Mouse (Mus musculus): ENCODE data around the gene Fsip1.
"Not testable (repeated sequence)": the region's sequence is repeated elsewhere in the genome, so short reads cannot be mapped to it uniquely, and the experiment has no call there.

Fsip1 gene

DNA sequence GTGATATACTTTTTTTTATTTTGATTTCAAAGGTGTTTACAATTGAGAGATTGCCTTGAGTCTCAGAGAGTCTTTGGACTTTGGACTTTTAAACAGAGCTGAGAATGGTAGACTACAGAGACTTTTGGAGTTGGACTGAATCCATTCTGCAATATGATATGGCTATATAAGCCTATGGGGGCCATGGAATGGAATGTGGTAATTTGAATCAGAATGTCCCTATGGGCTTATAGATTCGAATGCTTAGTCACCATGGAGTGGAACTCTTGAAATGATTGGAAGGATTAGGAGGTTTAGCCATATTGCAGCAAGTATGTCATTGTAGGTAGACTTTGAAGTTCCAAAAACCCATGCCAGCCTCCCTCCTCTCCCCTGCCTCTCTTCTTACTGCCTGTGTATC lies 88.5 kb downstream of the Fsip1 start:
- no peak for DNase-seq

- DNase-seq, result no peak
These were observed 89.0 kb downstream of the Fsip1 start for GRCm38 (mm10) chr2:118167731-118168130.

- no peak for DNase-seq
These were observed 91.1 kb downstream of the Fsip1 start for GRCm38 (mm10) chr2:118165691-118166090.

DNA sequence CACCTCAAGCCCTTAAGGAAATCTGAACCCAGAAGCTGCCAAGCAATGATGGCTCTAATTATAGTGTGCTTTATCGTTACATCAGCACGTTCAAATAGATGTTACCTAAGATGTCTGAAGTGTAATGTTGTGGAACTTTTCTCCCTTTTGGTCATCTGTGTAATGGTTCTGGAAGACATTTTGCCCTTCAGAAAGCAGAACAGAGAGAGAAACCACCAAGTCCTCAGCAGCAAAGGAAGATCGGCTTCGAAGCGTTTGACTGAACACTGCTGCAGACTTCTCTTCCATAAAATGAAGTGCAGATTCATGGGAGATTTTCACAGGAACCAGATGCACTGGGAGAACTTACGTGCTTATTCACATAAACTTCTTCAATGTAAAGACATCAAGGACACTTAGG lies 92.6 kb downstream of the Fsip1 start:
- no peak for DNase-seq

GRCm38 (mm10) chr2:118162486-118162885 lies 94.3 kb downstream of the Fsip1 start:
- no peak for DNase-seq

DNA sequence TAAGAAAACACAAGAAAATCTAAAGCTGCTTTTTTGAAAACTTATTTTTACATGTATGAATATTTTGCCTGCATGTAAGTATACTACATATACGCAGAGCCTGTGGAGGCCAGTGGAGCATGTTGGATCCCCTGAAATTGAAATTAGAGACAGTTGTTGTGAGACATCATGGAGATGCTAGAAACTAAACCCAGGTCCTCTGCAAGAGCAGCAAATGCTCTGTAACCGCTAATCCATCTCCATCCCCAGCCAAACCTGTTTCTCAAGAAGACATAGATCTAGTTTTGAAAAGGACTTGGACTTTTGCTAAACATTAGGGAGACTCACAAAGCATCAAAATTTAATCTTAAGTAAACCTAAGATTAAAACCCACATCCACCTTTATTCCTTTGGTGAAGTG lies 95.8 kb downstream of the Fsip1 start:
- no peak for DNase-seq

- no peak for DNase-seq
These were observed 96.2 kb downstream of the Fsip1 start for GRCm38 (mm10) chr2:118160547-118160946.

DNA sequence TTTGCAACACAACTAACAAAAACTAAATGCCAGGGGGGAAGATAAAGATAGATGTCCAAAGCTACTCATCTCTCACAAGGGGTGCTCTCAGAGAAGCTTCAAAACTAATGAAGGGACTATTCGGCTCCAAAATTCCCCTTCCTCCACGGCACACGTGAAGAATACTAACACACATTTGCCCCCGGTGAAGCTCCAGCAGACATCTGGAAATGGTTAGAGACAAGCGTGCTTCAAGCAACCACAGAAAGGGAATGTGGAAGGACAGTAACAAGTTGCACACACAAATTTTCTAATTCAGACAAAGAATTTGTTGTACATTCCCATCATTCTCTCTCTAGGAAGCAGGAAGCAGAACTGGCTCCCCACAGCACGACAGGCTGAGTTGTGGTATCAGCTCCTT lies 97.6 kb downstream of the Fsip1 start:
- DNase-seq, result no peak

- no peak for DNase-seq
These were observed 98.7 kb downstream of the Fsip1 start for GRCm38 (mm10) chr2:118158095-118158494.

DNA sequence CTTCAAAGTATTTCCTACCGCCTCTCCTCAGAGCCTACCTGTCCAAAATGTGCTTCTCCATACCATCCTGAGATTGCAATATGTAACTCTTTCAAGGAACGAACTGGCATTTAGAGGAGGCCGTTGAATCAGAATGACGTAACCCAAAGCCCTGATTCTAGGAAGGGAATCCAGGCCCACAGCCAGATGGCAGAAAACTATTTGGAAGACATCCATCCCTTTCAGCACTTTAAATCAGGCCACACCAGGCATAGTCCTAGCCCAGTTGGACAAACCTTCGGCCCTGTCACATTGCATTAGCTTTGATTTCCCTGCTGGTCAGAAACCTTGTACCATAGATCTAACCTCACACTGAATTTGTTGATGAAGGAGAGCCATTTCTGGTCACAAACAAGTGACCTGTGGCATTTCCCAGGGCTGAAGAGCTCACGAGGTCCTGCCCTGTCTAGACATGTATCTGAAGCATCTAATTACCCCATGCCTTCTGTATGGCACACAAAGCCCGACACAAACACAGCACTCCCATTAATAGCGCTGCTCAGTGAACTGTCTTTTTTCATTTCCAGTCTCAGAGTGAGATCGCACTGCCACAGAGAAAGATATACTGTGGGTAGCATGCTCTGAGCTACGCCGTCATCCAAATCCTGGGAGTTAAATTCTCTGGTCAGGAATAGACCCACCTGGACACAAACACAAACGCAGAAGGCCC lies 106.8 kb downstream of the Fsip1 start:
- no peak for DNase-seq

- no peak for DNase-seq
These were observed 108.2 kb downstream of the Fsip1 start for GRCm38 (mm10) chr2:118148321-118149142.

GRCm38 (mm10) chr2:118147749-118148148 lies 109.0 kb downstream of the Fsip1 start:
- not testable (repeated sequence) for DNase-seq

DNA sequence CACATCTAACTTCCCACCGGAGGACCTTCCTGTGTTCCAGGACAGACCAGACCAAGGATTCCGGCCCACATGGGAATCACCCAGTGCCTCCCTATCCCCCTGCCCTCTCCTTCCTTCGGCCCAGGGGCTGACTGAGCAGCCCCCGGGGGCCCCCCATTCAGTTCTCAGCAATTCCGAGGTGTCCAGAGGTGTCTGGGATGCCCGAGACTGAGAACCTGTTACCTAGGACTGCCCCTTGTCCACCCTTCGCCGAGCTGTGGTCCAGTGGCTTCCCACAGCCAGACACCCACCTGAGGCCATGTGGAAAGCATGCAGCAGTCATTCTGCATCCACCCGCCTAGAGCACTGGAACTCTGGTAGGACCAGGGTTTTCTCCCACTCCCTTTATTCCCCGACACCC lies 115.1 kb downstream of the Fsip1 start:
- DNase-seq, result no peak

DNA sequence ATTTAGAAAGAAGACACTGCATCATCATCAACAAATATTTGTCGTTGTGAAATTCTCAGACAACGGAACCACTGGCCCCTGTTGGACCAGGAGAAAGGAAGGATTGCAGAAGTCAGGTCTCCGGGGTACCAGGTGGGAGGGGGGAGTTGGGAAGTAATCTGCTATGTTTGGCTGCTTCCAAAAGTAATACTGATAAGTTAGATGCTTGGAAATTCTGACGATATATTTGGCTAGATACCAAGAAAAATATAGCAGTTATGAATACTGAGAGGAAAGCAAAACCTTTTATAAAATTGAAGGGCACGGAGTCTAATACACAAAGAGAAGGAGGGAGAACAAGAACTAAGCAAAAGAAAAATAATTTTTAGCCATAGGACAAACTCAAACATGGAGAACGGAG lies 117.5 kb downstream of the Fsip1 start:
- DNase-seq, result no peak

- no peak for DNase-seq
These were observed 119.0 kb downstream of the Fsip1 start for GRCm38 (mm10) chr2:118137776-118138175.

- DNase-seq, result no peak
These were observed 119.7 kb downstream of the Fsip1 start for GRCm38 (mm10) chr2:118137071-118137470.

DNA sequence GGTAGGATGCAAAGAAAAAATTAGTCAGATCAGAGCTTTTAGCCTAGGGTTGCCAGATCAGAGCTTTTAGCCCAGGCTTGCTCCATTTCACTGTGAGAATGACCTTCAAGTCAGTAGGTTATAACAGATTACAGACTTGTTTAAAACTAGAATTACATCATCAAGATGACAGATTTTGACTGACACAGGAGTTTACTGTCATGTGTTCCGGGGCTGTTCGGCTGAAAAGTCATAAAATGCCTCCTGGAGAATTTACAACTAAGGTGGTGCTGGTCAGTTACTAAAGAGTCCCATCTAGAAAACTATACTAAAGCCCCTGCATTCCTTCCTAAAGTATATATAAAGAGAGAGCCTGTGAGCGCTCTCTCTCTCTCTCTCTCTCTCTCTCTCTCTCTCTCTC lies 128.5 kb downstream of the Fsip1 start:
- no peak for DNase-seq

DNA sequence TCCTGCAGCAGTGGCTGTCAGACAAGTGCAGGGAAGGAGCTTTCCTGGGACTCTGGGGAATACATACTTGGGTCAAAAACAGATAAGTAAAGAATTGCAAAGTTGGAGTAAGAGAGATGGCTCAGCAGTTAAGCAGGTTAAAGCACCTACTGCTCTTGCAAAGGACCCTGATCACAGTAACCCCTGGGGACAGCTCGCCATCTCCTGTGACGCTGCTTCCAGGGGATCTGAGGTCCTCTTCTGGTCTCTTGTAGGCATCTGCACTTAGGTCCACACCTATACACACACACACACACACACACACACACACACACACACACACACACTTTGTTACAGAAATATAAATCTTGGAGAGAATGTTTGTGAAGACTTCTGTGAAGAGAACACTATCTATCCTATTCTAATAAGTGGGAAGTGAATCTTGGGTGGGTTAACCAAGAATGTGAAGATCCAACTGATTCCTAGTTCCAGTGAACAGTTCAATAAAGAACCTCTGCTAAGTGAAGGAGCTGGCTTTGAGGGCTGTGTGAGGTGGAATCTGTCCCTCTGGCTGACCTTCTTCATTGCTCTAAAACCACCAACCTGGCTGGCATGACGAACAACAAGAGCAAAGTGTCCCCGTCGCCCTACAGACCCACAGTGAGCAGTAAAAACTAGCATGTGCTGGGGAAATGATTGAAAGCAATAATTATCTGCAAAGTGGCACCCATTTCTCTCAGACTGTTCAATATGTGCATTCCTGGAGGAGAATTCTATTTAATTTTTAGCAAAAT lies 129.1 kb downstream of the Fsip1 start:
- DNase-seq, result no peak

- DNase-seq, result no peak
These were observed 130.8 kb downstream of the Fsip1 start for GRCm38 (mm10) chr2:118125943-118126470.

DNA sequence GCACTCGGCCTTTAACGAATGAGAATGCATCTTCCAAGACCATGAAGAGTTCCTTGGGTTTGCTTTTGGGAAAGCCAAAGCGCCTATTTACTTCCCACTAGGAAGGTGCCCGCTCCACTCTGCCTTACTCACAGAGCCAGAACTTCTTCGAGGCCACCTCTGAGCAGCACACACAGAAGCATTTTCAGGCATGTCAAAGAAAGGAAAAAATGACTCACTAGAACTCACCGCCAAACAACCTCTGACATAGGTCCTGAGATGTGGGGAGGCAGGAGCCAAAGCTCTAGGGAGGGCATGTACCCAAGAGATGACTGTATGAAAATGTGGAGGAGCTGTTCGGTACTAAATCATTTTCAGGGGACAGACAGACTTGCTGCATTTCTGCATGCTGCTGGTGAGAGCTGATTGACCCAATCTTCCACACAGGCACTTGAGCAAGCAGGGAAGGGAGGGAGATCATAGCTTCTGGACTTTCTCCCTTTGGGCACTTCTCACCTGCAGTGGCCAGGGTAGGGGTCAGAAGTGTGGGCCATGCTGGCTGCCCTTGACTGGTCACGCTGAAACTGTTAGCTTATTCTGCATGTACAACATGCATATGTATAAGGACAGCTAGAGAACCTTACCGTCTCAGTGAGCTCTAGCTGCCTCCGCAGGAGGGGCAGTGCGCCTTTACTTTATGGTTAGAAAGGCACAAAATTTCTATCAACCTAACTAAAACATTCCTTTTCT lies 131.4 kb downstream of the Fsip1 start:
- no peak for DNase-seq

GRCm38 (mm10) chr2:118124437-118124836 lies 132.3 kb downstream of the Fsip1 start:
- DNase-seq, result no peak

DNA sequence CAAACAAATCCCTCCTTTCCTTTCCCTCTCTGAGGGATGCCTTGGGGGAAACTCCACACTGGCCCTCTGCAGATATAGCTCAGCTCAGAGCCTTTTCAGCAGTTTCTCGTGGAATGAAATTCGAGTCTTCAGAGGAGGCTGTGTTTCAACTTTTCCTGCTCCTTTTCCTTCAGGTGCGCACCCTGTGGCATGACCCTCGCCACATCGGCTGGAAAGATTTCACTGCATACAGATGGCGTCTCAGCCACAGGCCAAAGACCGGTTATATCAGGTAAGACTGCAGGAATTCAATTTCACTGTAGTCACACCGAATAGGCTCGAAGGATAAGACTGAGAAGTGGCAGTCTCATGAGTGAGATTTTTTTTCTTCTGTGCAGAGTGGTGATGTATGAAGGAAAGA lies 133.0 kb downstream of the Fsip1 start:
- no peak for DNase-seq

DNA sequence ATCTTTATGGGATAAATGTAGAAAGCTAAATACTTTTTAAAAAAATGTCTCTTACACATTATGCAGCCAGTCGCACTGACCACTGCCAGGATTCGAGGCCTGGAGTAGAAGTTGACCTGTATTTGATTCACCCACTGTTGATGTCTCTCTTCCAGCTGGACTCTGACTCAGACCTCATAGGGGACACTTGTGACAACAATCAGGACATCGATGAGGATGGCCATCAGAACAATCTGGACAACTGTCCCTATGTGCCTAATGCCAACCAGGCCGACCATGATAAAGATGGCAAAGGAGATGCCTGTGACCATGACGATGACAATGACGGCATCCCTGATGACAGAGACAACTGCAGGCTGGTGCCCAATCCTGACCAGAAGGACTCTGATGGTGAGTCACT lies 134.5 kb downstream of the Fsip1 start:
- DNase-seq, result no peak
